Mouse (Mus musculus): Measurements from ENCODE around the gene Nudt9. TPM values are rescaled to one million over a fixed set of nuclear protein-coding genes. Genes with fewer than 3 reads are reported as not detected.
A peak's percentile ranks its signal among the peaks of the same experiment; 100 is the strongest.

The Nudt9 gene
- polyA plus RNA-seq, 1 experiment from 2014 or later = 68.7 TPM

DNA sequence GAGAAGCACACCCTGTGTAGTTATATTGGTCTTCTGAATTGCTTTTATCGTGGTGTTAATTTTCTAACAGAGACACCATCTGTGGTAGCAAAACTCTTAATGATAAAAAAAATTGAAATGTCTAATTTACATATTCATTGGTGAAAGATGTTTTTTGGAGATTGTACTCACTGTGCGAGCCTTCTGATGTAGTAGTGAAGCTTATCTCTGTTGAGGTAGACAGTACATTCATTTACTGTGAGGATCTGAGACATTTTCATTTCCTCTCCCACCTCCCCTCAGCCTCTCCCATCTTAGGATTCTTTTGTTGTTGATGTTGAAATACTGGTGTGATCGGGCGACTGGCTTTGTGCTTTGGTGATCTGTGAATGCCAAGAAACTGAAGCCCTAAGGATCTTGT is 24.9 kb downstream of the Nudt9 start:
- Histone ChIP-seq H3K4me3 (no peak overlapping the region), H3K9me3 (no peaks in the 10 kb centered on the region), H3K27me3 (ENCODE audit: insufficient read depth, poor library complexity, severe bottlenecking) (peaks cover 6% of the 10 kb centered on the region), H3K36me3 (no peaks in the 10 kb centered on the region), H3K4me1 (peaks cover 6% of the 10 kb centered on the region; the same call in 1 of the 2 replicates), H3K27ac (no peak overlapping the region)
- WGBS = 60% methylated on average over 4 of the region's 4 CpGs
- DNase-seq (ENCODE audit: low spot score) = no peak

DNA sequence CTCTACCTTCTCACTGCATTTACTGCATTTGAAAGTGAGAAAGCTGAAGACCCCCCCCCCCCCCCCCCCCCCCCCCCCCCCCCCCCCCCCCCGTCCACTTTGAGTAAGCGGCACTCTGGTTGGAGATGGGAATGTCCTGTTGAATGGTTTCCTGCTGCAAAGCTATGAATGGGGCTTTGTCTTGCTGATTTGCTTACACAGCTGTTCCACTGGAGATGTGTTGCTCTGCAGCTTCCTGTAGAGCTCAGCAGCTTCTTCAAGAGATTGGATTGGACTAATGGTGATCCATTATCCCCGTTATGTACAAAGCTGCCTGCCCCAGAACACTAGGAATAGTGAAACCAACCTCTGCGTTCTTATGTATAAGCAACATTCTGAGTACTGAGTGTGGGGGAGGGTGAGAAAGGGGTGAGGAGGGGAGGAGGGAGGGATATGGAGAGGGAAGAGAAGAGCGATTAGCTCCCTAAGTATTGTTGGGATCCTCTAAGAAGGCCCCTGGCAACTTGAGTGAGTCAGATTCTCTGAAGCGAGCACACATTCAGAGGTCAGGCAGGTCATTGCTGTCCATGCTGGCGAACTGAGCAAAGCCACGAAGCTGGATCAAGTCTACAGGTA is 26.3 kb downstream of the Nudt9 start:
- Histone ChIP-seq H3K4me1 (peaks cover 12% of the 10 kb centered on the region), H3K9me3 (no peaks in the 10 kb centered on the region), H3K4me3 (no peak overlapping the region), H3K27ac (peak overlapping the region; percentile 74), H3K27me3 (ENCODE audit: insufficient read depth, poor library complexity, severe bottlenecking) (peaks cover 6% of the 10 kb centered on the region), H3K36me3 (no peaks in the 10 kb centered on the region)
- DNase-seq (ENCODE audit: low spot score) = peak; percentile 83
- whole genome bisulfite sequencing = 29% methylated on average over 6 of the region's 8 CpGs

DNA sequence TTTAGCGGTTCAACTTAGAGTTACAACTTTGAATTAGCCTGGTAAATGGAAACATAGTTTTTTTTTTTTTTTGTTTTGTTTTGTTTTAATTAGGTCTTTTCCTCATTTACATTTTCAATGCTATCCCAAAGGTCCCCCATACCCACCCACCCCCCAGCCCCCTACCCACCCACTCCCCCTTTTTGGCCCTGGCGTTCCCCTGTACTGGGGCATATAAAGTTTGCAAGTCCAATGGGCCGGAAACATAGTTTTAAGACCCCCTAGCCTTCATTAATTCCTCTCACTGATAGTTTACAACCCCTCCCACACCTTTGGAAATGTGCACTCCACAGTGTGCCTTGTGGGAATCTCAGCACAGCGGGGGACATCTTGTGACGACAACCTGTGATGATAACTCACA is 27.5 kb downstream of the Nudt9 start:
- Histone ChIP-seq H3K36me3 (no peaks in the 10 kb centered on the region), H3K27ac (no peak overlapping the region), H3K4me1 (peaks cover 12% of the 10 kb centered on the region), H3K27me3 (ENCODE audit: insufficient read depth, poor library complexity, severe bottlenecking) (peaks cover 6% of the 10 kb centered on the region), H3K4me3 (no peak overlapping the region), H3K9me3 (no peaks in the 10 kb centered on the region)
- no peak for DNase-seq (ENCODE audit: low spot score)
- WGBS = 82% methylated on average over 5 of the region's 5 CpGs

DNA sequence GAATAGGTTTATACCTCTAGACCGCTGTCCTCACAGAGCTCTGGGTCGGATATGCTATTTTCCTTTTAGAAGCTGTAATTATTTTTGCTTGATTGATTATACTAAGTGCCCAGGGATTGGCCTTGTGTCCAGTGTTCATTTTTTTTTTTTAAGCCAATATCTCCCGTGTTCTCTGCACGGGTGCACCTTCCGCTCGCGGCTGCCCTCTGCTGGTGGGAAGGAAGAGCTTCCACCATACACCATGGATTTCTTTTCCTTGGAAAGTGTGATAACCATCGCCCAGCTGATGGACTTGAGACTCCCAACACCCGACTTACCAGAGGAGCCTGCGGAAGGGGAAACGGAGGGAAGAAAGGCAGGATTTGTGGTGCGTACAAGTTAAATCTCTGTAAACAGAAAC is 28.3 kb downstream of the Nudt9 start:
- Histone ChIP-seq H3K36me3 (no peaks in the 10 kb centered on the region), H3K4me3 (0 out of 2 replicates have a peak overlapping the region, but pooled peaks have one; percentile 3), H3K4me1 (peaks cover 12% of the 10 kb centered on the region), H3K27me3 (ENCODE audit: insufficient read depth, poor library complexity, severe bottlenecking) (peaks cover 6% of the 10 kb centered on the region), H3K9me3 (no peaks in the 10 kb centered on the region), H3K27ac (no peak overlapping the region)
- no peak for DNase-seq (ENCODE audit: low spot score)
- 28% methylated on average over 12 of the region's 12 CpGs for WGBS

DNA sequence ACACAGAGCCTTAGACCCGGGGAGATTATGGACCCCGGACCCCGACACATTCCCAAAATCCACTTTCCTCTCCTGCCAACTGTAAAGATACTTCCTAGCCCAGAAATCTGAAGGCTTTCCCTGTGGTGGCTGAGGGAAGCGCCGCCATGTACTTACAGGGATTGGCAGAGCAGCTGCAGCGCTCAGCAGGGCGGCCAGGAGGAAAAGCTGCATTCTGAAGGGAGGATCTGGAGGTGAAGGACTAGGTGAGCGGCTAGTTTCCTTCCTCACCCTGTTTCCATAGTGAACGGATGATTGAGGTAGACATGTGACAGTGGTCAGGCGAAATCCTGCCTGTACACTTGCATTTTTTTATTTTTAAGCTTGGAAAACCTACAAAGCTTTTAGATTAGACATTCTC is 30.3 kb downstream of the Nudt9 start:
- peaks cover 12% of the 10 kb centered on the region for H3K4me1 ChIP-seq
- 17% methylated on average over 10 of the region's 10 CpGs for WGBS
- no peaks in the 10 kb centered on the region for H3K36me3 ChIP-seq
- no peak overlapping the region for H3K27ac ChIP-seq
- H3K27me3 ChIP-seq (ENCODE audit: insufficient read depth, poor library complexity, severe bottlenecking) = peaks cover 6% of the 10 kb centered on the region
- no peak overlapping the region for H3K4me3 ChIP-seq
- no peaks in the 10 kb centered on the region for H3K9me3 ChIP-seq
- no peak for DNase-seq (ENCODE audit: low spot score)

DNA sequence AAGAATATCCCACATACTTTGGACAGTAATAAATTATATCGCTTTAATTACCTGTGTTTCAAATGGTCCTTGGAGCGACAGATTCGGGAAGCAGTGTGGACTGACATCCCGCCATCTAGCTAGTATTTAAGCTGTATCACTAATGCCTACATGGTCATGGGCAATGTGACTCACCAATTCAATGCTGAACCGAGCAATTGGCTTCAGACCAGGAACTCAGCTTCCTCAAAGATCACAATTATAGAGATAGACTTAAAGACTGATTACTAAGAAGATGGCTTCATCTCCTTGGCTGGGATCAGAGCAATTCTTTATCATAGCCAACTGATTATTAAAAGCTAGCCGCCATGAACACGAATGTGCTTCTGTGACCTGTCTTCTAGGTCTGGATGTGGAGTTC is 31.4 kb downstream of the Nudt9 start, which contains the start of gene Gm17660:
Gm17660 (minus strand) TSS at position 101 of the 400 bp plus-strand sequence.
- Histone ChIP-seq H3K36me3 (no peaks in the 10 kb centered on the region), H3K9me3 (no peaks in the 10 kb centered on the region), H3K4me1 (peaks cover 10% of the 10 kb centered on the region), H3K4me3 (no peak within 1 kb of the TSS), H3K27ac (no peak within 1 kb of the TSS), H3K27me3 (ENCODE audit: insufficient read depth, poor library complexity, severe bottlenecking) (peaks cover 6% of the 10 kb centered on the region)
- WGBS = 87% methylated on average over 7 of the region's 7 CpGs
- DNase-seq (ENCODE audit: low spot score) = no peak

DNA sequence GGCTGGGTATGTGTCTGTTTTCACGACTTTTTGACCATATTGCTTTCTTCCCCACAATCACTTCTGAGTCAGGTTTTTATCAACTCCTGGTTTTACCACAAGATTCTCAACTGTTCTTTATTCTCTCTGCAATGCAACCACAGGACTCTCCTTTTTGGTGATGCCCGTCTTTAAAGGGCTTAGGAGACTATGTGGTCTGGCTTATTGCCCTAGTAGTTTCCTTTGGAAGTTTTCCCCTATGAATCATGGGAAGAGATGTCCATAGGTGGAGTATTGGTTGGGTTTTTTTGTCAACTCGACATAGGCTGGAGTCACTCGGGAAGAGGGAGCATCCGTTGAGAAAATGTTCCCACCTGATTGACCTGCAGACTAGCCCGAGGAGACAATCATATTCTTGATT is 34.6 kb downstream of the Nudt9 start:
- Histone ChIP-seq H3K9me3 (no peaks in the 10 kb centered on the region), H3K4me3 (no peak overlapping the region), H3K27me3 (ENCODE audit: insufficient read depth, poor library complexity, severe bottlenecking) (peaks cover 2% of the 10 kb centered on the region), H3K36me3 (no peaks in the 10 kb centered on the region), H3K4me1 (peaks cover 7% of the 10 kb centered on the region), H3K27ac (no peak overlapping the region)
- no peak for DNase-seq (ENCODE audit: low spot score)
- 78% methylated on average over 6 of the region's 6 CpGs for WGBS

DNA sequence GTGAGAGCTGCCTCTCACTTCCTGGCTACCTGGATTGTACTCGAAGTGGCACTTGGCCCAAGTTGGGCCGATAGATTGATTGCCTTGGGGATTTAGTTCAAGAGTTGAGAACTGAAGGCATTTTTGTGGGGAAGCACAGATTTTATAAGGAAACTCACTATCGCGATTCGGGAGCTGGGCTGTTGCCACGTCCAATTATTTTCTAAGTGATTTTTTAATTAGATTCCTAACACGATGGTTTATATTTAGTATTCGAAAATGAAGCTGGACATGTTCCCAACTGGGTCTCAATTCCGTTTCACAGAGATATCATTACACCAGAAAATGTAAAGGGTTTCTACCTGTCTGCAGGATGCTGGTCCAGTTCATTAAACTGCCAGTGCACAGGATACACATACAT is 39.3 kb downstream of the Nudt9 start:
- no peak overlapping the region for H3K27ac ChIP-seq
- no peaks in the 10 kb centered on the region for H3K27me3 ChIP-seq (ENCODE audit: insufficient read depth, poor library complexity, severe bottlenecking)
- H3K36me3 ChIP-seq = peaks cover 5% of the 10 kb centered on the region; the same call in 1 of the 2 replicates
- H3K4me3 ChIP-seq = no peak overlapping the region
- DNase-seq (ENCODE audit: low spot score) = no peak
- no peaks in the 10 kb centered on the region for H3K9me3 ChIP-seq
- no peaks in the 10 kb centered on the region for H3K4me1 ChIP-seq
- WGBS = 83% methylated on average over 9 of the region's 9 CpGs

DNA sequence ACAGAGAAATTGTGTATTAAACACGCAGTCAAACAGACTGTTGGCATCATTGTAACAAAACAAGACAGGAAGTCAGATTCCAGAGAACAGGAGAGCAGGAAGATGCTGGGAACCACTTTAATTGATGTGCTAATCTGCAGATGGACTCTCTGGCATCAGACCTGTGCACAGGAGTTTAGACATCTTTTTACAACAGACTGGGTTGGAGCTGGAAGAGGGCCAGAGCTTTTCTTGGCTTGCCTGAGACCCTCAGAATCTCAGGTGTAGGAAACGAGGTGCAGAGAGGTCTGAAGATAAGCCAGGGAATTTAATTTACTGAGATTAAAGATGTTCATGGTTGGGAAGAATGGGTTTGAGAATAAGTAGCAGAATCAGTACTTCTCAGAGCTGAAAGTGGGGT is 43.6 kb downstream of the Nudt9 start:
- Histone ChIP-seq H3K27ac (no peak overlapping the region), H3K4me1 (no peaks in the 10 kb centered on the region), H3K4me3 (no peak overlapping the region), H3K27me3 (ENCODE audit: insufficient read depth, poor library complexity, severe bottlenecking) (no peaks in the 10 kb centered on the region), H3K36me3 (peaks cover 5% of the 10 kb centered on the region; the same call in 1 of the 2 replicates), H3K9me3 (no peaks in the 10 kb centered on the region)
- 81% methylated on average over 2 of the region's 2 CpGs for WGBS
- no peak for DNase-seq (ENCODE audit: low spot score)

DNA sequence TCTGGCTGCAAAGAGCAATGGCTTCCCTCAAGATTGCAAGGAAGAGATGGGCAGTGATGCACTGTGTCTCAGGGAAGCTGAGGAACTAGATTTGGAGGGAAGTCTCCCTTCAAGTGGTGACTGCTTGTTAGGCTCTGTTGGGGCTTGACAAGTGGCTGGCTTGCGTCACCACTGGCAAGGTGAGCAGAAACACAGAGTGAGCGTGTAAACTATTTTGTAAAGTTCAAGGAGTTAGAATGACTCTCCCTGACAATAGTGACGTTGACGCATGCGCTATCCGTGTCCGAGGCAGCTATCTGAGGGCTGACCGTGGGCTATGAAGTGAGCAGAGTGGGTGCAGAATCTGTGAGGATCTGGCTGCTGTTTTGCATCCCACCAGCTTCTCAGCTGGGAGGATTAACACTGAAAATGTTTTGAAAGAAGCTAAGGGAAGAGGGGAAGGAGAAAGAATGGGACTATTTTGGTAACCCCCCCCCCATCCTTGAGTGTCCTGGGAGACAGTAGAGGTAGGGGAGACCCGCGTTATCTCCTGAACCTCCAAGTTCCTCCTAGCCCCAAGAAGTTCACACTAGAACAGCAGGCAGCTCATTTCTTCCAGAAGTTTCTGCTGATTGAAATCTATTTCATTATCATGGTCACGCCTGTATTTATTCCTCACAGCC is 49.4 kb downstream of the Nudt9 start:
- no peak overlapping the region for H3K4me3 ChIP-seq
- H3K27ac ChIP-seq = no peak overlapping the region
- no peaks in the 10 kb centered on the region for H3K27me3 ChIP-seq (ENCODE audit: insufficient read depth, poor library complexity, severe bottlenecking)
- DNase-seq (ENCODE audit: low spot score) = no peak
- H3K36me3 ChIP-seq = no peaks in the 10 kb centered on the region
- no peaks in the 10 kb centered on the region for H3K9me3 ChIP-seq
- H3K4me1 ChIP-seq = peaks cover 8% of the 10 kb centered on the region
- WGBS = 39% methylated on average over 11 of the region's 11 CpGs

DNA sequence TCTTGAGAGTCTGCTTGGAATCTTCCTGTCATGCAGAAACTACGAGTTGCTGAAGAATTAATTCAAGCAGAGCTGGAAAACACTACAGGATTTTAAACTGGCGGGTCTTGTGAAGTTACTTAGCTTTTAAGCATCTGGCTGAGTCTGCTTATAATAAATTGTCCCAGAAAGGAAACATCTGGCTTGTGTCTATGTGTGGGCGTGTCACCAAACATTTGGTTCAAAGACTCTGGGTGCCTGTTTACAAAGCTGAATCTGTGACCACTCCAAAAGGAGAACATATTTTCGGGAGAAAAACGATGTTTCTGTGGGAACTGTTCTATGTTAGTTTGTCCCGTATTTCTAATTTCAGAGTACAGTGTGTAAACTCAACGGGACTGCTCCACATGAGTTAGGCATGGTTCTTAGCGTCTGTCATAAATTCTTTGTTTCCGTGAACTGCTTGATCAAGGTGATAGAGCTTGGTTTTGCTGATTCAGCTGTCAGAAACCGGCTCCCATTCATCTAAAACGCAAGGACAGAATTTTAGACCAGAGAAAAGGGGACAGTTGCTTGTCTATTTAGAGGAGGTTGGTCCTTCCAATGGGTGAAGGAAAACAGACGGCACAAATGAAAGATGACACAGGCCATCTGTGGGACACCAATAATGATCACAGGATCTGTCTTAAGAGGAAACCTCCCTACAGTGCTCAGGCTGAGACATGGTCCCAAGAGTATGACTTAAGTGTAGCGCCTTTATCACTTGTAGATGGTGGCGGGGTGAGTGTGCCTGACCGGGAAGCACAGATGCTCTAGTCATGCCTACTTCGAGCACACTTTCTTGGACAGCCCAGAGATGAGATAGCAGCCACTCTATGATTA is 50.2 kb downstream of the Nudt9 start:
- 68% methylated on average over 16 of the region's 16 CpGs for WGBS
- Histone ChIP-seq H3K27ac (no peak overlapping the region), H3K27me3 (ENCODE audit: insufficient read depth, poor library complexity, severe bottlenecking) (no peaks in the 10 kb centered on the region), H3K4me3 (no peak overlapping the region), H3K4me1 (peaks cover 8% of the 10 kb centered on the region), H3K36me3 (no peaks in the 10 kb centered on the region), H3K9me3 (no peaks in the 10 kb centered on the region)
- no peak for DNase-seq (ENCODE audit: low spot score)

DNA sequence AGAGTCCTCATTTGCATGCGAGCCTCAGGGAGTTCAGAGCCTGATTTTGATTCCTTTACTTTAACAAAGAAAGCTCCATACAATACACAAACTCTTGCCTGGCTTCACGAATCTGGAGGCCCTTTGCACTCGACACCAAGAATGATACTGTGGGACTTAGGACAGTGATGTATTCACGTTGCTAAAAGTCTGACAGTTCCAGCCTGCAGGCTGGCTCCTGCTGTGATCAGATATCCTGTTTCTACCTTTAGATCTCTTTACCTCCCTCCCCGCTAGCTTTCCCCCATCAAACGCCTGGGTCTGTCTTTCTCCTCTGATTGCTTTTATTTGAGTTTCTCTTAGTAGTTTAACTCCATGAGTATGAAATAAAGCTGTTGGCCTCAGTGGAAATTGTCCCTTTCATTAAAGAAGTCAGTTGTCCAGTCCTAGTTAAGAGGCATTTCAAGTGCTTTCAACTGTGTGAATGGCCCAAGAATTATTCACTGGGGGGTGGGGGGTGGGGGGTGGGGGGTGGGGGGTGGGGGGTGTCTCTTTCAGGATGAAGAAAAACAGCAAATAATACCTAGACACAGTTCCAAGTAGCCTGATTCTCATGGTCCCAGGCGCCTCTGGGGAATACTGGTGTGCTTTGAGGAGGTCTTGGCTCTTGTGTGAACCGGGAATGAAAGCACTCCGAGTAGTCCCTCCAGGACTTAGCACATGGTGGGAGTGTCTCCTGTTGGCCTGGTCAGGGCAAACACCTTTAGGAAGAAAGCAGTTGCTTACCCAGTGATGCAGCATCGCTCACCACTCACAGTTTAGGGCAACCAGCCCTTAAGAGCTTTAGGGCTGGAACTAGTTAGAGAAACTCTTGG is 55.8 kb downstream of the Nudt9 start:
- peak; percentile 69 for DNase-seq (ENCODE audit: low spot score)
- WGBS = 19% methylated on average over 10 of the region's 10 CpGs
- Histone ChIP-seq H3K36me3 (no peaks in the 10 kb centered on the region), H3K27me3 (ENCODE audit: insufficient read depth, poor library complexity, severe bottlenecking) (no peaks in the 10 kb centered on the region), H3K27ac (peak overlapping the region; percentile 52; the same call in 1 of the 2 replicates), H3K9me3 (no peaks in the 10 kb centered on the region), H3K4me1 (peaks cover 16% of the 10 kb centered on the region), H3K4me3 (no peak overlapping the region)

All from heart, embryonic 10.5 days (tissue).